Mouse (Mus musculus) liver, adult 2 months (tissue): Measurements from ENCODE around the gene Ring1. TPM values are rescaled to one million over a fixed set of nuclear protein-coding genes. Genes with fewer than 3 reads are reported as not detected.

Experiments
- DNase-seq: peaks from one replicate; pipeline ENCODE4 v3.0.0-alpha.2; 2011; ENCODE audit warnings: low read depth, low spot score; ENCODE audit errors: extremely low read depth
- H3K27ac ChIP-seq: fragments of 200-500 bp; replicated peaks from 2 replicates; pipeline ENCODE4 v1.5.1; 2012; ENCODE audit warnings: low read depth, mild to moderate bottlenecking, control low read depth, inconsistent platforms, low read length; ENCODE audit not compliant: insufficient read depth
- H3K27me3 ChIP-seq: fragments of 200-500 bp; 2 replicates; pipeline ENCODE4 v1.6.1; 2012; ENCODE audit warnings: mild to moderate bottlenecking, moderate library complexity, low read length, inconsistent platforms; ENCODE audit not compliant: control insufficient read depth, insufficient read depth
- H3K36me3 ChIP-seq: fragments of 200-500 bp; 2 replicates; pipeline ENCODE4 v1.6.1; 2012; ENCODE audit warnings: low read length, inconsistent platforms; ENCODE audit not compliant: control insufficient read depth, insufficient read depth
- H3K4me1 ChIP-seq: fragments of 200-500 bp; 2 replicates; pipeline ENCODE4 v1.6.1; 2011; ENCODE audit warnings: low read length; ENCODE audit not compliant: control insufficient read depth, insufficient read depth
- H3K4me3 ChIP-seq: fragments of 200-500 bp; 2 replicates; pipeline ENCODE4 v1.5.1; 2011; ENCODE audit warnings: low read depth, mild to moderate bottlenecking, control low read depth, low read length, moderate library complexity; ENCODE audit not compliant: insufficient read depth
- H3K79me2 ChIP-seq: fragments of 200-500 bp; 2 replicates; pipeline ENCODE4 v1.6.1; 2012; ENCODE audit warnings: inconsistent platforms, mild to moderate bottlenecking, low read length, moderate library complexity; ENCODE audit not compliant: control insufficient read depth, insufficient read depth
- H3K9ac ChIP-seq: fragments of 200-500 bp; 2 replicates; pipeline ENCODE4 v1.6.1; 2012; ENCODE audit warnings: low read depth, mild to moderate bottlenecking, control low read depth, inconsistent platforms, low read length
- CTCF ChIP-seq: fragments of 200-500 bp; IDR thresholded peaks from 2 replicates; pipeline ENCODE4 v1.5.1; 2011; ENCODE audit warnings: low read depth, low read length, control low read depth
- POLR2A ChIP-seq: fragments of 200-500 bp; IDR thresholded peaks from 2 replicates; pipeline ENCODE4 v1.6.1; 2011; ENCODE audit warnings: low read length, control low read depth; ENCODE audit not compliant: insufficient read depth; ENCODE audit errors: extremely low read depth
- WGBS: fragments of 180-500 bp; shearing (Covaris S2); methylation state at CpG from one replicate; pipeline ENCODE4 v1.1.7; 2018; 5-methylcytosine and 5-hydroxymethylcytosine counted together
- polyA plus RNA-seq: library from polyadenylated mRNA; depleted of rRNA; stranded (reverse); fragments of >200 nt; gene quantifications from 2 replicates; pipeline ENCODE4 v1.2.3, GENCODE M21; 2012; rRNA removed
- total RNA-seq: library from RNA; depleted of rRNA; stranded (reverse); fragments of >200 nt; gene quantifications from 2 replicates; pipeline ENCODE4 v1.2.3, GENCODE M21; 2014; rRNA removed

The Ring1 gene
- total and polyA plus RNA-seq, 2 experiments = 10.0 to 33.8 TPM

- 14% methylated on average over 1 of the region's 1 CpGs for WGBS
- peaks cover 1% of the 10 kb centered on the region; the same call in 1 of the 2 replicates for H3K79me2 ChIP-seq
- no peak for TF ChIP-seq POLR2A
- TF ChIP-seq CTCF = no peak
- peaks cover 4% of the 10 kb centered on the region for H3K4me1 ChIP-seq
- no peak overlapping the region for H3K9ac ChIP-seq
- no peaks in the 10 kb centered on the region; the same call in 1 of the 2 replicates for H3K36me3 ChIP-seq
- no peak overlapping the region for H3K27ac ChIP-seq
- no peaks in the 10 kb centered on the region for H3K27me3 ChIP-seq
- no peak overlapping the region for H3K4me3 ChIP-seq
- DNase-seq = no peak
Observed at GRCm38 (mm10) chr17:33972691-33973090, 51.8 kb downstream of the Ring1 start.

Other genes with a start within 250 kb of the Ring1 start
Only the 30 nearest of the 33 such genes appear.
- gene Kank3, start 214.2 kb downstream of the Ring1 start, total RNA-seq = 6.0 and 7.3 TPM in 2 replicates
- 9.5 and 13.4 TPM in 2 replicates for gene Kank3, start 214.2 kb downstream of the Ring1 start, polyA plus RNA-seq
- gene Rps28, start 200.1 kb downstream of the Ring1 start, total RNA-seq = 275 and 294 TPM in 2 replicates
- gene Rps28, start 200.1 kb downstream of the Ring1 start, polyA plus RNA-seq = 374 and 500 TPM in 2 replicates
- gene Ndufa7, start 200.1 kb downstream of the Ring1 start, total RNA-seq = 214 and 217 TPM in 2 replicates
- gene Ndufa7, start 200.1 kb downstream of the Ring1 start, polyA plus RNA-seq = 372 and 457 TPM in 2 replicates
- 7.1 and 7.5 TPM in 2 replicates for gene Cd320, start 181.6 kb downstream of the Ring1 start, total RNA-seq
- gene Cd320, start 181.6 kb downstream of the Ring1 start, polyA plus RNA-seq = 13.0 and 16.9 TPM in 2 replicates
- not detected in 2 replicates for gene Gm7029, start 150.8 kb downstream of the Ring1 start, total RNA-seq
- not detected in 2 replicates for gene Gm7029, start 150.8 kb downstream of the Ring1 start, polyA plus RNA-seq
- gene Kifc1, start 134.0 kb downstream of the Ring1 start, total RNA-seq = 0.18 and 1.2 TPM in 2 replicates
- 0.20 and 0.31 TPM in 2 replicates for gene Kifc1, start 134.0 kb downstream of the Ring1 start, polyA plus RNA-seq
- gene Platr17, start 119.5 kb downstream of the Ring1 start, total RNA-seq = not detected in 2 replicates
- gene Platr17, start 119.5 kb downstream of the Ring1 start, polyA plus RNA-seq = 0.18 TPM in 1 of 2 replicates, not detected in the other
- gene Daxx, start 115.3 kb downstream of the Ring1 start, total RNA-seq = 8.3 and 10.2 TPM in 2 replicates
- gene Daxx, start 115.3 kb downstream of the Ring1 start, polyA plus RNA-seq = 15.8 and 30.8 TPM in 2 replicates
- 47.2 and 58.5 TPM in 2 replicates for gene Tapbp, start 108.8 kb downstream of the Ring1 start, total RNA-seq
- 95.4 and 105 TPM in 2 replicates for gene Tapbp, start 108.8 kb downstream of the Ring1 start, polyA plus RNA-seq
- 11.1 and 12.7 TPM in 2 replicates for gene Zbtb22, start 108.8 kb downstream of the Ring1 start, total RNA-seq
- 23.9 and 30.2 TPM in 2 replicates for gene Zbtb22, start 108.8 kb downstream of the Ring1 start, polyA plus RNA-seq
- 9.8 and 10.9 TPM in 2 replicates for gene Rgl2, start 95.1 kb downstream of the Ring1 start, total RNA-seq
- gene Rgl2, start 95.1 kb downstream of the Ring1 start, polyA plus RNA-seq = 19.4 and 27.7 TPM in 2 replicates
- 37.9 and 40.8 TPM in 2 replicates for gene Pfdn6, start 84.3 kb downstream of the Ring1 start, total RNA-seq
- gene Pfdn6, start 84.3 kb downstream of the Ring1 start, polyA plus RNA-seq = 15.5 and 21.9 TPM in 2 replicates
- 9.3 and 11.3 TPM in 2 replicates for gene Wdr46, start 84.0 kb downstream of the Ring1 start, total RNA-seq
- 13.2 and 16.4 TPM in 2 replicates for gene Wdr46, start 84.0 kb downstream of the Ring1 start, polyA plus RNA-seq
- 0.54 and 0.55 TPM in 2 replicates for gene B3galt4, start 73.2 kb downstream of the Ring1 start, total RNA-seq
- 0.68 and 0.97 TPM in 2 replicates for gene B3galt4, start 73.2 kb downstream of the Ring1 start, polyA plus RNA-seq
- 10.5 and 10.9 TPM in 2 replicates for gene Vps52, start 68.9 kb downstream of the Ring1 start, total RNA-seq
- 31.1 and 40.6 TPM in 2 replicates for gene Vps52, start 68.9 kb downstream of the Ring1 start, polyA plus RNA-seq
- gene Rps18, start 68.7 kb downstream of the Ring1 start, total RNA-seq = 1,559 and 1,933 TPM in 2 replicates
- 224 and 252 TPM in 2 replicates for gene Rps18, start 68.7 kb downstream of the Ring1 start, polyA plus RNA-seq
- gene H2-K1, start 24.3 kb downstream of the Ring1 start, total RNA-seq = 2,105 and 2,348 TPM in 2 replicates
- 4,310 and 5,575 TPM in 2 replicates for gene H2-K1, start 24.3 kb downstream of the Ring1 start, polyA plus RNA-seq
- 76.5 and 80.5 TPM in 2 replicates for gene H2-Ke6, start 3.4 kb upstream of the Ring1 start, total RNA-seq
- 162 and 167 TPM in 2 replicates for gene H2-Ke6, start 3.4 kb upstream of the Ring1 start, polyA plus RNA-seq
- gene Slc39a7, start 7.0 kb upstream of the Ring1 start, total RNA-seq = 51.2 and 54.7 TPM in 2 replicates
- gene Slc39a7, start 7.0 kb upstream of the Ring1 start, polyA plus RNA-seq = 98.0 and 115 TPM in 2 replicates
- 13.0 and 17.0 TPM in 2 replicates for gene Rxrb, start 7.1 kb upstream of the Ring1 start, total RNA-seq
- gene Rxrb, start 7.1 kb upstream of the Ring1 start, polyA plus RNA-seq = 40.3 and 46.5 TPM in 2 replicates
- 0.18 and 0.74 TPM in 2 replicates for gene Col11a2, start 14.8 kb upstream of the Ring1 start, total RNA-seq
- 0.20 and 0.23 TPM in 2 replicates for gene Col11a2, start 14.8 kb upstream of the Ring1 start, polyA plus RNA-seq
- gene H2-Oa, start 67.7 kb upstream of the Ring1 start, total RNA-seq = 0.28 and 0.47 TPM in 2 replicates
- gene H2-Oa, start 67.7 kb upstream of the Ring1 start, polyA plus RNA-seq = 0.76 and 1.4 TPM in 2 replicates
- gene H2-DMa, start 94.9 kb upstream of the Ring1 start, total RNA-seq = 7.1 and 8.5 TPM in 2 replicates
- 8.3 and 13.1 TPM in 2 replicates for gene H2-DMa, start 94.9 kb upstream of the Ring1 start, polyA plus RNA-seq
- 39.0 and 53.2 TPM in 2 replicates for gene Brd2, start 98.0 kb upstream of the Ring1 start, total RNA-seq
- 55.8 and 76.9 TPM in 2 replicates for gene Brd2, start 98.0 kb upstream of the Ring1 start, polyA plus RNA-seq
- 0.74 and 1.7 TPM in 2 replicates for gene H2-DMb2, start 118.6 kb upstream of the Ring1 start, total RNA-seq
- 1.1 and 3.1 TPM in 2 replicates for gene H2-DMb2, start 118.6 kb upstream of the Ring1 start, polyA plus RNA-seq
- 4.2 and 6.6 TPM in 2 replicates for gene H2-DMb1, start 128.4 kb upstream of the Ring1 start, total RNA-seq
- gene H2-DMb1, start 128.4 kb upstream of the Ring1 start, polyA plus RNA-seq = 8.3 and 14.5 TPM in 2 replicates
- 15.1 and 17.3 TPM in 2 replicates for gene Tap1, start 162.9 kb upstream of the Ring1 start, total RNA-seq
- gene Tap1, start 162.9 kb upstream of the Ring1 start, polyA plus RNA-seq = 18.8 and 23.5 TPM in 2 replicates
- 23.3 and 38.1 TPM in 2 replicates for gene Psmb9, start 163.1 kb upstream of the Ring1 start, total RNA-seq
- gene Psmb9, start 163.1 kb upstream of the Ring1 start, polyA plus RNA-seq = 38.0 and 41.5 TPM in 2 replicates
- 66.9 and 101 TPM in 2 replicates for gene Psmb8, start 173.0 kb upstream of the Ring1 start, total RNA-seq
- 56.7 and 80.3 TPM in 2 replicates for gene Psmb8, start 173.0 kb upstream of the Ring1 start, polyA plus RNA-seq
- 14.4 and 15.2 TPM in 2 replicates for gene Tap2, start 178.8 kb upstream of the Ring1 start, total RNA-seq
- gene Tap2, start 178.8 kb upstream of the Ring1 start, polyA plus RNA-seq = 18.4 and 24.6 TPM in 2 replicates